Mouse (Mus musculus) regulatory T cell (primary cell): Measurements from ENCODE around the gene Zfp553.
"Not testable (repeated sequence)": the region's sequence is repeated elsewhere in the genome, so short reads cannot be mapped to it uniquely, and the experiment has no call there.

Source experiments
- in situ Hi-C: fragments of 300-600 bp; cut with MboI, MseI; formaldehyde crosslinking; loops from one replicate; pipeline ENCODE4 v1.15.1; 2025; ENCODE audit warnings: high pct_unique_total_duplicates

Zfp553 gene

GRCm38 (mm10) chr7:127233368-127233749 is 498 bp downstream of the Zfp553 start:
- in situ Hi-C loops, result no loop called here

- in situ Hi-C loops, result no loop called here
Observed at GRCm38 (mm10) chr7:127233765-127234164, 904 bp downstream of the Zfp553 start.

DNA sequence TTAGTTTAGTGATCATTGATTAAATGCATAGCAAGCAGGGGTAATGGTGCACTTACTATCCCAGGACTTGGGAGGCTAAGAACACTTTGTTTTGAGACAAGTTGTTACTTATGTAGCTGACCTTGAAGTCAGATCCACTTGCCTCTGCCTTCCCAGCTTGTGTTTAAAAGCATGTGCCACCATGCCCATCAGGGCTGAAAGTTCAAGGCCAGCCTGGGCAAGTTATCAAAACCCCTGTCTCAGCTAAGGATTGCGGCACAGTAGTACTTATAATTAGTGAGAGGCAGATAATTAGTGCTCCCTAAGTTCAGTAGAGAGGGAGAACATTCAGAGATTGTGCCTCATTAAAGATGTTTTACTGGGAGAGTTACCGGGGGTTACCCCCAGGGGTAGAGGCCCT is 1.9 kb downstream of the Zfp553 start:
- in situ Hi-C loops, result no loop called here

GRCm38 (mm10) chr7:127243361-127243867 is 10.6 kb downstream of the Zfp553 start:
- in situ Hi-C loops, result no loop called here

GRCm38 (mm10) chr7:127243870-127244657 is 11.2 kb downstream of the Zfp553 start, which contains the start of gene Zfp771:
Gene Zfp771, plus strand, starts transcription at chr7:127244274.
- in situ Hi-C loops, result no loop called here

- in situ Hi-C loops, result no loop called here
Observed at GRCm38 (mm10) chr7:127244658-127245510, 12.0 kb downstream of the Zfp553 start.

- in situ Hi-C loops, result not testable (repeated sequence)
Observed at GRCm38 (mm10) chr7:127250511-127250910, 17.6 kb downstream of the Zfp553 start.

- in situ Hi-C loops, result no loop called here
Observed at GRCm38 (mm10) chr7:127252414-127252813, 19.6 kb downstream of the Zfp553 start.

DNA sequence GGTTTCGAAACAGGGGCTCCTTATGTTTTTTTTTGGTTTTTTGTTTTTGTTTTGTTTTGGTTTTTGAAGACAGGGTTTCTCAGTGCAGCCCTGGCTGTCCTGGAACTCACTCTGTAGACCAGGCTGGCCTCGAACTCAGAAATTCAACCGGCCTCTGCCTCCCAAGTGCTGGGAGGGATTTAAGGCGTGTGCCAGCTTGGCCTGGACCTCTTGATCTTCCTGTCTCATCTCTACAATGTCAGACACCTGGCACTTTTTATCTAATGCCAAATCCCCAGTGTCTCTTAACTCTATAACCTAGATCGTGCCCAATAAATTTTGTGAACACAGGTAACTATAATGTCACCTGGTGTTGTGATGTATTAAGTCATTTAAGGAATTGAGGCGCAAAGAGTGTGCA is 20.5 kb downstream of the Zfp553 start:
- in situ Hi-C loops, result no loop called here

DNA sequence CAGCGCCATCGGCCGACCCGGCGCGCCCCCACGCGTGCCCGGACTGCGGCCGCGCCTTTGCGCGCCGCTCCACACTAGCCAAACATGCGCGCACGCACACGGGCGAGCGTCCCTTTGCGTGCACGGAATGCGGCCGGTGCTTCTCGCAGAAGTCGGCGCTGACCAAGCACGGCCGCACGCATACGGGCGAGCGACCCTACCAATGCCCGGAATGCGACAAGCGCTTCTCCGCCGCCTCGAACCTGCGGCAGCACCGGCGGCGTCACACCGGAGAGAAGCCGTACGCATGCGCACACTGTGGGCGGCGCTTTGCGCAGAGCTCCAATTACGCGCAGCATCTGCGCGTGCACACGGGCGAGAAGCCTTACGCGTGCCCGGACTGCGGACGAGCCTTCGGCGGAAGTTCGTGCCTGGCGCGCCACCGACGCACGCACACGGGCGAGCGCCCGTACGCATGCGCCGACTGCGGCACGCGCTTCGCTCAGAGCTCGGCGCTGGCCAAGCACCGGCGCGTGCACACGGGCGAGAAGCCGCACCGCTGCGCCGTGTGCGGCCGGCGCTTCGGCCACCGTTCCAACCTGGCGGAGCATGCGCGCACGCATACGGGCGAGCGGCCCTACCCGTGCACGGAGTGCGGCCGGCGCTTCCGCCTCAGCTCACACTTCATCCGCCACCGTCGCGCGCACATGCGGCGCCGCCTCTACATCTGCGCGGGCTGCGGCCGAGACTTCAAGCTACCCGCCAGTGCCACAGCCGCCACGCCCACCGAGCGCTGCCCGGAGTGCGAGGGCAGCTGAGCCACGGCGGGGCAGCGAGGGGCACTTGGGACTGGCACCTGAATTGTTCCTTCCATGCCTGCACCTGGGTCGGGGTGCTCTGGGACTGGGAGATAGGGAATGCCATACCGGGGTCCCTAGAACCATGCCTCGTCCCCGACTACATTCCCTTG is 21.2 kb downstream of the Zfp553 start:
- in situ Hi-C loops, result no loop called here

DNA sequence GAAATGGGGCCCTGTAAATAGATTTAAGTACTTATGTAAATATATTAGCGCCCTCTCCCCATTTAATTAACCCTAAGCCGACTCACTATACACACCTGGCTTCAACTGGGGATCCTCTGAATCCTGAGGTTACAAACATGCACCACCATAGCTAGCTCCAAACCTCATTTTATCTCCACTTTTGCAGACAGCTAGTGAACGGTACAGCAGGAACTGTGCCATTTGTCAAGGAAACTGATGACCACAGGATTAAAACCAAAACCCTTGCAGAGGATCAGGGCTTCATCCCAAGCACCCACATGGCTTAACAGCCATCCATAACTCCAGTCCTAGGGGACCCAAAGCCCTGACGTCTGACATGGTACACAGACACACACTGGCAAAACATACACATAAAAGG is 22.1 kb downstream of the Zfp553 start:
- in situ Hi-C loops, result no loop called here

DNA sequence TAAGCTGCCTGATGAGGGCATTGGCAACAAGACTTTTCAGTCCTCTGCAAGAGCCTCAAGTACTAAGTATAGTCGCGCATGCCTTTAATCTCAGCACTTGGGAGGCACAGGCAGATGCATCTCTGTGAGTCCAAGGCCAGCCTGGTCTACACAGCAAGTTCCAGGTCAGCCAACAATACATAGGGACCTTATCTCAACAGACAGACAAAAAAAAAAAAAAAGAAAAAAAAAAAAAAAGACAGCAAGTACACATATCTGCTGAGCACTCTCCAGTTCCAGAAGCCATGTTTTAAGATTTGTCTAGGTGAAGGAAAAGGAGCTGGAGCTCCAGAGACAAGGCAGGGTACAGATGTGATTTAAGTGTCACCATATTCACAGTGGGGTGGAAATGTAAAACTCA is 23.1 kb downstream of the Zfp553 start:
- in situ Hi-C loops, result no loop called here

DNA sequence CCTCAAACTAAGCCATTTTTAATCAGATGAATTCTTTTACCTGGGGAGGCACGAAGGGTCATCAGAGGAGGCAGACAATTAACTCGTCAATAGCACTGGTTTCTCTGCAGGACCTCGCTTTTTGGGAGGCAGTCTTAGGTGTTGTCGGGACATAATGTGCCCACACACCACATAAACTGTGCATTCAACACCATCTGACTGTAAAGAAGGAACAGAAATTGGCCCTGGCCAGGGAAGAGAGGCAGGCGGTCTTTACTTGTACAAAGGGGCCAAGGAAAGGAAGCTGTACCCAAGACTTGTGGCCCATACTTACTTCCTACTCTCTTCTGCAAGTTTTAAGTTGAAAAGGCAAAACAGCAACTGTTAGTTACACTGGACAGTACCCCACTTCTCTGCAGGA is 23.7 kb downstream of the Zfp553 start:
- in situ Hi-C loops, result no loop called here

GRCm38 (mm10) chr7:127259186-127259905 is 26.5 kb downstream of the Zfp553 start:
- in situ Hi-C loops, result no loop called here

DNA sequence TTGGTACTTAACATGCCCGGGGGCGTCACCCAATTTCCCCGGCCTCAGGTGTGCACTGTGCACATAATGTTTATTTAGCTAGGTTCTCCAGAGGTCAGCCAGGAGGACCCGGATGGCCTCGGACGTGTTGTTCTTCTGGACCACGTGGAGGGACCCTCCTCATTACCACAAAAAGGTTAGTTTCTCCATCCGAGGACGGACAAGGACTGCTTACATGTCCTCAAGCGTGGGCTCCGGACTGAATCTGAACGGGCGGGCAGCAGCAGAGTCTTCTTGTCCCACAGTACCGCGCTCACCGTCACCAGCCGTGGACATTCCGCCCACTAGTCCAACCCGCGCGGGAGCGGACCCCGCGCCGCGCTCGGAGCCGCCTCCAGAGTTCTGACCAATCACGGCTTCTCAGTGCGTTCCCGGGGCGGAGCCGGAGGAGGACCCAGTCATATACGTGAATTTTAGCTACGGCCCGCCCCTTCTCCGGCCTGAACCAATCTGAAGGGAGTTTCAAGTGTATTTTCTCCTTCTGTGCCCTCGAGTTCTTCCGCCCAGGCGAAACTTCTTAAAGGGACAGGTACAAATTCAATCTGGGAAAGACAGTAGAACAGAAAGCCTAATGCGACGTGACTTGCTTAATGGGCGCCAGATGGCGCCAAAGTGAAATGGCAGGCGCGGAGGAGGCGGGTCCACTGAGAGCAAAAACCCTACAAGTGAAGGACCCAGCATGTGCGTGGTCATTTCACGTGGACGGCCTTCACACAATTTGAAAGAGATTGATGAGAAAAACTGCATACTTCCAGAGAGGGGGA is 27.6 kb downstream of the Zfp553 start, which contains the start of gene Dctpp1:
Gene Dctpp1, minus strand, starts transcription at position 401 of the 803 bp plus-strand sequence.
- in situ Hi-C loops, result no loop called here

GRCm38 (mm10) chr7:127262218-127262961 is 29.5 kb downstream of the Zfp553 start:
- in situ Hi-C loops, result no loop called here

DNA sequence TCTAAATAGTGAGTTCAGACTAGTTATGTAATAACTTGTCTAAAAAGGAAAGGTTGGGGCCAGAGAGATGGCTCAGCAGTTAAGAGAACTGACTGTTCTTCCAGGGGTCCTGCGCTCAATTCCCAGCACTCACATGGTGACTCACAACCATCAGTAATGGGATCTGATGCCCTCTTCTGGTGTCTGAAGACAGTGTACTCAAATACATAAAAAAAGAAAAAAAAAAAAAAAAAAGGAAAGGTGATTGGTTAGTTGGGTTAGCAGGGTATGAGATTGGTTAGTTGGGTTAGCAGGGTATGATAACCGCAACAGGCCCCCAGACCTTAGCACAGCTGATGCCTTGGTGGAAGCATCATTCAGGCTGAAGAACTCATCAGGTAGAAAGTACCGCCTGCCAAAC is 30.7 kb downstream of the Zfp553 start:
- in situ Hi-C loops, result no loop called here

DNA sequence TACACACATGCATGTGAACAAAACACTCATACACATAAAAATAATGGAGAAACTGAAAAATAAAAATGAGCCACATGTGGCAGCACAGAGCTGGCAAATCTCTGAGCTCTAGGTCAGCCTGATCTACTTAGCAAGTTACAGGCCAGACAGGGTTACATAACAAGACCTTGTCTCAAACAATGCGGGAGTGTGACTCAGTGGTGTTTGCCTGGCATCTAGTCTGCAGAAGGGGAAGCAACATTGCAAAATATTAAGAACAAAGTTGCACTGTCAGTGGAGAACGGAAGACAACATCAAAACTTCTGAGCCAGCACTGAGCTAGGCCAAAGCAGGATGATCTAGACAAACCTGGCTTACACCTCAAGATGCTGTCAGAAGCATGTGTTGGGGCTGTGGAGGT is 37.4 kb downstream of the Zfp553 start:
- in situ Hi-C loops, result no loop called here

- in situ Hi-C loops, result no loop called here
Observed at GRCm38 (mm10) chr7:127270666-127271065, 37.8 kb downstream of the Zfp553 start.
